Mouse (Mus musculus) cortical plate, adult 2 months (tissue): ENCODE measurements around the gene Clec14a.

Source experiments
- CTCF ChIP-seq: fragments of 200-500 bp; IDR thresholded peaks from 2 replicates; pipeline ENCODE4 v1.5.1; 2011; ENCODE audit warnings: mild to moderate bottlenecking, control low read depth, low read length; ENCODE audit not compliant: insufficient read depth; ENCODE audit errors: extremely low read depth
- POLR2A ChIP-seq: fragments of 200-500 bp; IDR thresholded peaks from 2 replicates; pipeline ENCODE4 v1.6.1; 2011; ENCODE audit warnings: mild to moderate bottlenecking, low read length, control low read depth; ENCODE audit not compliant: insufficient read depth; ENCODE audit errors: extremely low read depth

DNA sequence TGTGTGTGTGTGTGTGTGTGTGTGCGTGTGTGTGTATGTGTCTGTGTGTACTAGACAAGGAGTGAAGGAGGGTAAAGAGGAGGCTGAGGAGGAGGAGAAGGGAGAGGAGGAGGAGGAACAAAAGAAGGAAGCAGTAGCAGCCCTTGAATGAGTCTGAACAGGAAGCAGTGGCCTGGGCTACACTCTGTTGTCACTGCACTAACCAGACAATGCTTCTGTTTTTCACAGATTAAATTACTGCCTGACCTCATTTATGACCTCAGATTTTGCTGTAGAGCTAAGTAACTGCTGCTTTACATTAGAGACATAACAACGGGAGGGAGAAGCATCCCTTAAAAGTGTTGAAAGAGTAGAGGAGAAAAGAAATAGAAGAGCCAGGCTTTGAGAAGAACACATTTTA is 52.9 kb downstream of the Clec14a start:
- TF ChIP-seq POLR2A (no peak), CTCF (no peak)
